Mouse (Mus musculus): Measurements from ENCODE around the gene Muc2.

GRCm38 (mm10) chr7:141803206-141803605 is 113.1 kb downstream of the Muc2 start:
- no peak for TF ChIP-seq CHD2 (IDR thresholded peaks at IDR 0.05; ENCODE audit: low read depth, low read length)
- no peak for TF ChIP-seq MAFK (IDR thresholded peaks at IDR 0.05; ENCODE audit: insufficient read depth, low read depth, low read length)
- TF ChIP-seq ZC3H11A (IDR thresholded peaks at IDR 0.05; ENCODE audit: borderline replicate concordance, low read depth, low read length): no peak
- TF ChIP-seq ZNF384 (IDR thresholded peaks at IDR 0.05; ENCODE audit: low read depth, low read length): no peak
